Mouse (Mus musculus) E14TG2a.4 (cell line): ENCODE data around the gene Cox4i1.

Source experiments
- CTCF ChIP-seq: conservative IDR thresholded peaks from 2 replicates; pipeline ENCODE4 v1.5.1; 2014; ENCODE audit warnings: low read length
- NANOG ChIP-seq: IDR thresholded peaks from 2 replicates; pipeline ENCODE4 v1.6.1; 2014; ENCODE audit warnings: borderline replicate concordance, low read length, mixed read lengths
- POU5F1 ChIP-seq: IDR thresholded peaks from 2 replicates; pipeline ENCODE4 v1.6.1; 2014; ENCODE audit warnings: low read length, borderline replicate concordance

DNA sequence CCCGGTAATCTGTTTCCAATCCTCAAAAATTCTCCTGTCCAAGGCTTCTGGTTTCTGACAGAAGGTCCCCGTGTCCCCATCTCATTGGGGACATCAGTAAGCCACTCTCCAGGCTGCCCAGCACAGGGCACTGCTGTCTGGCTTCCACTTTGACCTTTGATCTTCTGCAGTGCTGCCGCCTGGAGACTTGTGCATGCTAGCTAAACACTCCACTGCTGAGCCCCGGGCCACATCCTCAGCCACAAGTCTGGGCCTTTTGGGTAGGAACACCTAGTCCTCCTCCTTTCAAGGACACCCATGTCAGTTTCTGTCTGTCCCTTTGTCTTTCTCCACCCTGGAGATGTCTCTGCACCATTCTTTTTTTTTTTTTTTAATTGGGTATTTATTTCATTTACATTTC, 24.9 kb downstream of the Cox4i1 start:
- no peak for TF ChIP-seq CTCF
- TF ChIP-seq POU5F1 = no peak
- TF ChIP-seq NANOG = no peak
